In genomic region chr4:147813249-147813765, GRCm38 (mm10) we compare ENCODE assay signal across 23 mouse cellular contexts. TPM values are rescaled to one million over a fixed set of nuclear protein-coding genes. Genes with fewer than 3 reads are reported as not detected.
A peak's percentile ranks its signal among the peaks of the same experiment; 100 is the strongest.
DNase-seq lines count a peak whose midpoint lies in the region; ATAC-seq and TF ChIP-seq lines count a peak whose summit lies in the region.
"Had no signal": no experiment of that assay in that cellular context is flagged by ENCODE, and none has a peak within 500 bp of the region (broad histone marks: within the 10 kb centered on the region; RNA-seq: fewer than 3 reads in every experiment).

No protein-coding gene starts in this region.

- DNase-seq in hindbrain, postnatal 0 days (ENCODE audit: low spot score): no peak
- no peak for DNase-seq in stomach, postnatal 0 days (ENCODE audit: low spot score)
- peak; percentile 37 for DNase-seq in induced T-regulatory cell, adult 2 months (ENCODE audit: low read depth)
- DNase-seq in right cerebral cortex, adult 2 months (ENCODE audit: low spot score in 2 of 2): no peak
- DNase-seq: adrenal gland, postnatal 36 days; cerebellum, adult 2 months; cerebellum, postnatal 36 days; gastrocnemius, postnatal 25 days; heart, adult 2 months; kidney, adult 2 months; kidney, postnatal 10 days; layer of hippocampus, postnatal 36 days; retina, postnatal 1 day; right cerebral cortex, postnatal 4 days had no signal

- whole genome bisulfite sequencing in hindbrain, embryonic 12.5 days: 38% methylated on average over 5 of the region's 5 CpGs
- 40% methylated on average over 5 of the region's 5 CpGs for WGBS in hindbrain, postnatal 0 days
- WGBS in stomach, embryonic 16.5 days: 42% methylated on average over 5 of the region's 5 CpGs
- WGBS in stomach, postnatal 0 days: 34% methylated on average over 5 of the region's 5 CpGs
- WGBS in intestine, postnatal 0 days: 39% methylated on average over 5 of the region's 5 CpGs

- peak; percentile 50; the same call in 1 of the 2 replicates for ATAC-seq in hindbrain, embryonic 12.5 days (ENCODE audit: low FRiP score)
- no peak for ATAC-seq in hindbrain, postnatal 0 days
- 0 out of 2 replicates have a peak, but pooled peaks have one; percentile 25 for ATAC-seq in stomach, embryonic 16.5 days (ENCODE audit: insufficient read depth, low FRiP score)
- ATAC-seq in stomach, postnatal 0 days (ENCODE audit: low FRiP score, low TSS enrichment): no peak
- no peak for ATAC-seq in intestine, postnatal 0 days

- H3K27ac ChIP-seq in hindbrain, embryonic 12.5 days: no peak overlapping the region
- H3K27ac ChIP-seq in hindbrain, postnatal 0 days: no peak overlapping the region
- no peak overlapping the region for H3K27ac ChIP-seq in stomach, embryonic 16.5 days (ENCODE audit: low read length)
- no peak overlapping the region for H3K27ac ChIP-seq in stomach, postnatal 0 days (replicated peaks)
- H3K27ac ChIP-seq in intestine, postnatal 0 days (ENCODE audit: low read depth, low read length): no peak overlapping the region
- H3K27ac ChIP-seq: forebrain, embryonic 12.5 days; heart, adult 2 months; heart, embryonic 15.5 days; limb, embryonic 13.5 days; liver, embryonic 14.5 days; macrophage had no signal

- no peak for TF ChIP-seq CTCF in hindbrain, postnatal 0 days (IDR thresholded peaks at IDR 0.05; ENCODE audit: low read depth)
- TF ChIP-seq CTCF in stomach, postnatal 0 days (IDR thresholded peaks at IDR 0.05; ENCODE audit: low read depth): no peak
- no peak for TF ChIP-seq CTCF in intestine, postnatal 0 days (IDR thresholded peaks at IDR 0.05; ENCODE audit: low read depth)

- no peak overlapping the region for H3K9ac ChIP-seq in hindbrain, embryonic 12.5 days
- H3K9ac ChIP-seq in hindbrain, postnatal 0 days (replicated peaks; ENCODE audit: low read length): no peak overlapping the region
- no peak overlapping the region for H3K9ac ChIP-seq in stomach, embryonic 16.5 days (ENCODE audit: low read length)
- H3K9ac ChIP-seq in stomach, postnatal 0 days (ENCODE audit: low read length): no peak overlapping the region
- H3K9ac ChIP-seq in intestine, postnatal 0 days (ENCODE audit: low read depth, low read length): no peak overlapping the region
- H3K9ac ChIP-seq: forebrain, embryonic 12.5 days; heart, embryonic 15.5 days; limb, embryonic 13.5 days had no signal

- H3K4me3 ChIP-seq in hindbrain, embryonic 12.5 days: no peak overlapping the region
- H3K4me3 ChIP-seq in hindbrain, postnatal 0 days (ENCODE audit: low read length): no peak overlapping the region
- no peak overlapping the region for H3K4me3 ChIP-seq in stomach, embryonic 16.5 days (replicated peaks; ENCODE audit: low read length)
- H3K4me3 ChIP-seq in stomach, postnatal 0 days (ENCODE audit: low read depth, low read length): no peak overlapping the region
- no peak overlapping the region for H3K4me3 ChIP-seq in intestine, postnatal 0 days (ENCODE audit: low read depth, low read length)
- H3K4me3 ChIP-seq: forebrain, embryonic 12.5 days; heart, adult 2 months; heart, embryonic 15.5 days; limb, embryonic 13.5 days had no signal

- H3K4me2 ChIP-seq in hindbrain, embryonic 12.5 days (replicated peaks): no peak overlapping the region
- no peak overlapping the region for H3K4me2 ChIP-seq in hindbrain, postnatal 0 days (ENCODE audit: low read depth, low read length)
- no peak overlapping the region for H3K4me2 ChIP-seq in stomach, embryonic 16.5 days (ENCODE audit: low read depth, low read length)
- no peak overlapping the region for H3K4me2 ChIP-seq in stomach, postnatal 0 days (replicated peaks; ENCODE audit: low read depth)
- H3K4me2 ChIP-seq in intestine, postnatal 0 days (replicated peaks; ENCODE audit: low read depth): no peak overlapping the region
- H3K4me2 ChIP-seq: forebrain, embryonic 12.5 days; heart, embryonic 15.5 days; limb, embryonic 13.5 days had no signal

- no peaks in the 10 kb centered on the region for H3K36me3 ChIP-seq in hindbrain, embryonic 12.5 days
- H3K36me3 ChIP-seq in hindbrain, postnatal 0 days (ENCODE audit: insufficient read depth, low read length): no peaks in the 10 kb centered on the region
- H3K36me3 ChIP-seq in stomach, embryonic 16.5 days (ENCODE audit: control insufficient read depth, insufficient read depth, low read length): 0 out of 2 replicates have a peak, but pooled peaks cover 3% of the 10 kb centered on the region
- H3K36me3 ChIP-seq in stomach, postnatal 0 days (ENCODE audit: control insufficient read depth, insufficient read depth, low read length): no peaks in the 10 kb centered on the region
- H3K36me3 ChIP-seq in intestine, postnatal 0 days (ENCODE audit: control insufficient read depth, insufficient read depth): no peaks in the 10 kb centered on the region
- H3K36me3 ChIP-seq: forebrain, embryonic 12.5 days; G1E; heart, embryonic 15.5 days; limb, embryonic 13.5 days had no signal

- no peaks in the 10 kb centered on the region for H3K27me3 ChIP-seq in hindbrain, embryonic 12.5 days
- no peaks in the 10 kb centered on the region for H3K27me3 ChIP-seq in hindbrain, postnatal 0 days (ENCODE audit: insufficient read depth, low read length)
- H3K27me3 ChIP-seq in stomach, embryonic 16.5 days (ENCODE audit: control insufficient read depth, insufficient read depth, low read length): no peaks in the 10 kb centered on the region
- no peaks in the 10 kb centered on the region for H3K27me3 ChIP-seq in stomach, postnatal 0 days (ENCODE audit: control insufficient read depth, insufficient read depth, low read length)
- no peaks in the 10 kb centered on the region for H3K27me3 ChIP-seq in intestine, postnatal 0 days (replicated peaks; ENCODE audit: control insufficient read depth, insufficient read depth, low read length)
- H3K27me3 ChIP-seq: forebrain, embryonic 12.5 days; heart, embryonic 15.5 days; limb, embryonic 13.5 days had no signal

- H3K4me1 ChIP-seq in hindbrain, embryonic 12.5 days: peaks cover 3% of the 10 kb centered on the region; the same call in 1 of the 2 replicates
- no peaks in the 10 kb centered on the region for H3K4me1 ChIP-seq in hindbrain, postnatal 0 days (ENCODE audit: insufficient read depth, low read length)
- no peaks in the 10 kb centered on the region for H3K4me1 ChIP-seq in stomach, embryonic 16.5 days (ENCODE audit: control insufficient read depth, insufficient read depth, low read length)
- H3K4me1 ChIP-seq in stomach, postnatal 0 days (replicated peaks; ENCODE audit: control insufficient read depth, insufficient read depth): no peaks in the 10 kb centered on the region
- no peaks in the 10 kb centered on the region for H3K4me1 ChIP-seq in intestine, postnatal 0 days (replicated peaks; ENCODE audit: control insufficient read depth, insufficient read depth, low read length)

- TF ChIP-seq EP300 in stomach, postnatal 0 days (optimal IDR thresholded peaks at IDR 0.05): no peak

- H3K9me3 ChIP-seq in hindbrain, embryonic 12.5 days (replicated peaks): peaks cover 9% of the 10 kb centered on the region; the same call in 1 of the 2 replicates
- 0 out of 2 replicates have a peak, but pooled peaks cover 7% of the 10 kb centered on the region for H3K9me3 ChIP-seq in hindbrain, postnatal 0 days (ENCODE audit: low read length)
- no peaks in the 10 kb centered on the region for H3K9me3 ChIP-seq in stomach, embryonic 16.5 days (replicated peaks; ENCODE audit: control insufficient read depth, low read length)
- H3K9me3 ChIP-seq in stomach, postnatal 0 days (ENCODE audit: control insufficient read depth, low read length): no peaks in the 10 kb centered on the region
- no peaks in the 10 kb centered on the region for H3K9me3 ChIP-seq in intestine, postnatal 0 days (ENCODE audit: control insufficient read depth)
- H3K9me3 ChIP-seq: heart, embryonic 15.5 days had no signal

RNA-seq across cellular contexts. Expression of gene Zfp984, which starts 3.7 kb away (rescaled TPM):
- 6.6 TPM in 2 replicates for polyA plus RNA-seq in hindbrain, embryonic 12.5 days (2016; fragmentation: Nextera tagmentation; extraction: Ambion mirVana)
- 1.5 and 1.9 TPM in 2 replicates for total RNA-seq in hindbrain, postnatal 0 days (2014; rRNA removed)
- 3.4 TPM in 2 replicates for polyA plus RNA-seq in hindbrain, postnatal 0 days (2015; fragmentation: Nextera tagmentation; extraction: Ambion mirVana)
- polyA plus RNA-seq in stomach, embryonic 16.5 days (2015; fragmentation: Nextera tagmentation; extraction: Ambion mirVana): 8.7 and 9.3 TPM in 2 replicates
- polyA plus RNA-seq in stomach, postnatal 0 days (2015; fragmentation: Nextera tagmentation; extraction: Ambion mirVana): 4.3 and 4.6 TPM in 2 replicates
- polyA plus RNA-seq in intestine, postnatal 0 days (2015; fragmentation: Nextera tagmentation; extraction: Ambion mirVana): 16.2 and 17.9 TPM in 2 replicates

RNA-seq across cellular contexts. Expression of gene Zfp933, which starts 34.9 kb away (rescaled TPM):
- 5.9 and 6.3 TPM in 2 replicates for polyA plus RNA-seq in hindbrain, embryonic 12.5 days (2016; fragmentation: Nextera tagmentation; extraction: Ambion mirVana)
- total RNA-seq in hindbrain, postnatal 0 days (2014; rRNA removed): 8.1 and 8.3 TPM in 2 replicates
- polyA plus RNA-seq in hindbrain, postnatal 0 days (2015; fragmentation: Nextera tagmentation; extraction: Ambion mirVana): 3.1 and 5.2 TPM in 2 replicates
- polyA plus RNA-seq in stomach, embryonic 16.5 days (2015; fragmentation: Nextera tagmentation; extraction: Ambion mirVana): 4.4 and 6.2 TPM in 2 replicates
- polyA plus RNA-seq in stomach, postnatal 0 days (2015; fragmentation: Nextera tagmentation; extraction: Ambion mirVana): 3.1 and 4.4 TPM in 2 replicates
- polyA plus RNA-seq in intestine, postnatal 0 days (2015; fragmentation: Nextera tagmentation; extraction: Ambion mirVana): 3.4 and 3.6 TPM in 2 replicates

RNA-seq across cellular contexts. Expression of gene Miip, which starts 55.3 kb away (rescaled TPM):
- 45.2 and 46.1 TPM in 2 replicates for polyA plus RNA-seq in hindbrain, embryonic 12.5 days (2016; fragmentation: Nextera tagmentation; extraction: Ambion mirVana)
- total RNA-seq in hindbrain, postnatal 0 days (2014; rRNA removed): 33.5 and 34.3 TPM in 2 replicates
- polyA plus RNA-seq in hindbrain, postnatal 0 days (2015; fragmentation: Nextera tagmentation; extraction: Ambion mirVana): 35.1 and 36.0 TPM in 2 replicates
- polyA plus RNA-seq in stomach, embryonic 16.5 days (2015; fragmentation: Nextera tagmentation; extraction: Ambion mirVana): 35.3 and 37.4 TPM in 2 replicates
- polyA plus RNA-seq in stomach, postnatal 0 days (2015; fragmentation: Nextera tagmentation; extraction: Ambion mirVana): 14.5 and 16.6 TPM in 2 replicates
- polyA plus RNA-seq in intestine, postnatal 0 days (2015; fragmentation: Nextera tagmentation; extraction: Ambion mirVana): 10.0 and 13.3 TPM in 2 replicates
- polyA plus RNA-seq: G1E had no signal

RNA-seq across cellular contexts. Expression of gene Fv1, which starts 55.5 kb away (rescaled TPM):
- polyA plus RNA-seq in hindbrain, embryonic 12.5 days (2016; fragmentation: Nextera tagmentation; extraction: Ambion mirVana): 13.5 and 13.8 TPM in 2 replicates
- total RNA-seq in hindbrain, postnatal 0 days (2014; rRNA removed): 3.2 and 5.6 TPM in 2 replicates
- polyA plus RNA-seq in hindbrain, postnatal 0 days (2015; fragmentation: Nextera tagmentation; extraction: Ambion mirVana): 3.7 and 4.3 TPM in 2 replicates
- 10.4 and 11.1 TPM in 2 replicates for polyA plus RNA-seq in stomach, embryonic 16.5 days (2015; fragmentation: Nextera tagmentation; extraction: Ambion mirVana)
- polyA plus RNA-seq in stomach, postnatal 0 days (2015; fragmentation: Nextera tagmentation; extraction: Ambion mirVana): 2.6 and 2.8 TPM in 2 replicates
- polyA plus RNA-seq in intestine, postnatal 0 days (2015; fragmentation: Nextera tagmentation; extraction: Ambion mirVana): 1.3 and 1.8 TPM in 2 replicates
- total RNA-seq: G1E had no signal
- polyA plus RNA-seq: G1E had no signal

Comparison
In these comparisons a context has a peak if more than half of its experiments do, and no peak if none do; other contexts are left out.
1. ATAC-seq: peak in hindbrain, embryonic 12.5 days (single experiment) and stomach, embryonic 16.5 days (single experiment); none in hindbrain, postnatal 0 days (single experiment), stomach, postnatal 0 days (single experiment) and intestine, postnatal 0 days (single experiment).